Mouse (Mus musculus) spleen, adult 2 months (tissue): ENCODE data around the gene Impdh2.

ENCODE experiments used
- CTCF ChIP-seq: fragments of 200-500 bp; IDR thresholded peaks from 2 replicates; pipeline ENCODE4 v1.5.1; 2011; ENCODE audit warnings: mild to moderate bottlenecking, inconsistent platforms; ENCODE audit not compliant: insufficient read depth, insufficient read length, insufficient replicate concordance; ENCODE audit errors: extremely low read depth
- POLR2A ChIP-seq: fragments of 200-500 bp; IDR thresholded peaks from 2 replicates; pipeline ENCODE4 v1.6.1; 2011; ENCODE audit warnings: low read depth, low read length, inconsistent platforms

- TF ChIP-seq CTCF, result no peak
- TF ChIP-seq POLR2A, result no peak
These were observed 6.1 kb downstream of the Impdh2 start for GRCm38 (mm10) chr9:108565881-108566814.
